Mouse (Mus musculus) hindbrain, embryonic 11.5 days (tissue): ENCODE data around the gene Orc2. TPM values are rescaled to one million over a fixed set of nuclear protein-coding genes. Genes with fewer than 3 reads are reported as not detected.

Source experiments
- ATAC-seq: fragments of 200-750 bp; cut with Nextera tagmentation; 2 replicates; pipeline ENCODE4 v1.8.0; 2017; ENCODE audit warnings: mild to moderate bottlenecking, moderate TSS enrichment, moderate library complexity; ENCODE audit not compliant: low FRiP score
- DNase-seq: peaks from one replicate; pipeline ENCODE4 v3.0.0-alpha.2; 2015; ENCODE audit warnings: low spot score
- H3K27ac ChIP-seq: fragments of 300-500 bp; sonication (generic); 2 replicates; pipeline ENCODE4 v1.5.1; 2014; ENCODE audit warnings: mild to moderate bottlenecking, low read depth, low read length
- H3K27me3 ChIP-seq: fragments of 300-500 bp; sonication (generic); 2 replicates; pipeline ENCODE4 v1.6.1; 2014; ENCODE audit warnings: mild to moderate bottlenecking, low read length, moderate library complexity, mixed read lengths; ENCODE audit not compliant: control insufficient read depth, insufficient read depth
- H3K36me3 ChIP-seq: fragments of 300-500 bp; sonication (generic); 2 replicates; pipeline ENCODE4 v1.6.1; 2014; ENCODE audit warnings: mild to moderate bottlenecking, low read length, moderate library complexity, mixed read lengths; ENCODE audit not compliant: control insufficient read depth, insufficient read depth
- H3K4me1 ChIP-seq: fragments of 300-500 bp; sonication (generic); replicated peaks from 2 replicates; pipeline ENCODE4 v1.6.1; 2014; ENCODE audit warnings: low read length, mixed read lengths; ENCODE audit not compliant: control insufficient read depth, insufficient read depth
- H3K4me2 ChIP-seq: fragments of 300-500 bp; sonication (generic); replicated peaks from 2 replicates; pipeline ENCODE4 v1.6.1; 2014; ENCODE audit warnings: mild to moderate bottlenecking, low read depth, low read length
- H3K4me3 ChIP-seq: fragments of 300-500 bp; sonication (generic); 2 replicates; pipeline ENCODE4 v1.5.1; 2014; ENCODE audit warnings: low read depth, low read length
- H3K9ac ChIP-seq: fragments of 300-500 bp; sonication (generic); 2 replicates; pipeline ENCODE4 v1.6.1; 2014; ENCODE audit warnings: low read depth, low read length
- H3K9me3 ChIP-seq: fragments of 300-500 bp; sonication (generic); 2 replicates; pipeline ENCODE4 v1.6.1; 2016; ENCODE audit warnings: low read length; ENCODE audit not compliant: control insufficient read depth
- WGBS: fragments of 180-500 bp; shearing (Covaris S2); extraction: QIAGEN DNeasy Blood & Tissue Kit; methylation state at CpG from one replicate; pipeline ENCODE4 v1.1.7; 2014; 5-methylcytosine and 5-hydroxymethylcytosine counted together
- polyA plus RNA-seq: library from polyadenylated mRNA; unstranded; fragments of >200 nt; fragmentation: Nextera tagmentation; extraction: Ambion mirVana; gene quantifications from 2 replicates; pipeline ENCODE4 v1.2.1, GENCODE M21; 2014

Gene Orc2
- polyA plus RNA-seq, 1 experiment from 2014 or later, result 42.1 TPM

DNA sequence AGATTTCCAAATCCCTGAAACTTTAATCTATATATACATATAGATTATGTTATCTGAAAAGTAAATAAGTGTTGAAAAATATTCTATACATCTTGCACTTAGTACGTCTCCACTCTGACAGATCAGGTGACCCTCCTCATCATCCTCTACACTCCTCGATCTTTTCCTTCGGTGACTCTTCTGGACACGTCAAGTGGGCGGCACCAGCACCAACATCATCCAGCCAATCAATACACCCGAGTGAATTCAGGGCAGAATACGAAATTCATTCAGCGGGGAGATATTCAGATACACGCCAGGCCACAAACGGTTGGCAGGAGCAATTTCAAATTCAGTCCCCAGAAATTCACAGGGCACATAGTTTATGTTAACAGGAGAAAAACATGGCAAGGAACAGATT lies 84.9 kb downstream of the Orc2 start:
- Histone ChIP-seq H3K9ac (no peak overlapping the region), H3K4me1 (no peaks in the 10 kb centered on the region), H3K4me2 (no peak overlapping the region), H3K27ac (no peak overlapping the region), H3K4me3 (no peak overlapping the region), H3K27me3 (no peaks in the 10 kb centered on the region), H3K9me3 (no peaks in the 10 kb centered on the region), H3K36me3 (peaks cover 11% of the 10 kb centered on the region; the same call in 1 of the 2 replicates)
- ATAC-seq, result no peak
- no peak for DNase-seq
- WGBS, result 89% methylated on average over 10 of the region's 10 CpGs

GRCm38 (mm10) chr1:58416048-58416447 lies 88.9 kb downstream of the Orc2 start:
- H3K36me3 ChIP-seq, result peaks cover 23% of the 10 kb centered on the region

GRCm38 (mm10) chr1:58415442-58415841 lies 89.5 kb downstream of the Orc2 start:
- no peak for ATAC-seq
- H3K27ac ChIP-seq, result no peak overlapping the region
- H3K4me1 ChIP-seq, result no peaks in the 10 kb centered on the region
- H3K4me2 ChIP-seq, result no peak overlapping the region
- H3K27me3 ChIP-seq, result no peaks in the 10 kb centered on the region
- H3K9me3 ChIP-seq, result no peaks in the 10 kb centered on the region
- H3K4me3 ChIP-seq, result no peak overlapping the region
- peaks cover 24% of the 10 kb centered on the region for H3K36me3 ChIP-seq
- DNase-seq, result no peak
- no peak overlapping the region for H3K9ac ChIP-seq
- WGBS, result 38% methylated on average over 1 of the region's 1 CpGs

More at GRCm38 (mm10) chr1:58416048-58416447, 88.9 kb downstream of the Orc2 start:
- 94% methylated on average over 2 of the region's 2 CpGs for WGBS
- Histone ChIP-seq H3K4me3 (no peak overlapping the region), H3K27me3 (no peaks in the 10 kb centered on the region), H3K9ac (no peak overlapping the region), H3K4me1 (no peaks in the 10 kb centered on the region), H3K4me2 (no peak overlapping the region), H3K27ac (no peak overlapping the region), H3K9me3 (no peaks in the 10 kb centered on the region)
- no peak for ATAC-seq
- DNase-seq, result no peak

Other genes starting within 250 kb of the Orc2 start
- 0.06 TPM in 1 of 2 replicates, not detected in the other for gene Aox2, start 226.8 kb downstream of the Orc2 start, polyA plus RNA-seq
- gene Bzw1, start 112.2 kb downstream of the Orc2 start, polyA plus RNA-seq, result 545 and 568 TPM in 2 replicates
- gene Clk1, start 81.0 kb downstream of the Orc2 start, polyA plus RNA-seq, result 159 and 195 TPM in 2 replicates
- 67.2 and 69.8 TPM in 2 replicates for gene Nif3l1, start 60.0 kb downstream of the Orc2 start, polyA plus RNA-seq
- 56.4 and 59.2 TPM in 2 replicates for gene Ppil3, start 59.6 kb downstream of the Orc2 start, polyA plus RNA-seq
- gene Fam126b, start 81.2 kb upstream of the Orc2 start, polyA plus RNA-seq, result 8.5 and 9.1 TPM in 2 replicates
- 150 and 164 TPM in 2 replicates for gene Ndufb3, start 81.3 kb upstream of the Orc2 start, polyA plus RNA-seq
- 0.10 TPM in 1 of 2 replicates, not detected in the other for gene Als2cr12, start 190.9 kb upstream of the Orc2 start, polyA plus RNA-seq
- gene Cflar, start 206.4 kb upstream of the Orc2 start, polyA plus RNA-seq, result 23.5 and 27.7 TPM in 2 replicates